Mouse (Mus musculus) liver, embryonic 14.5 days (tissue): Measurements from ENCODE around the gene Adam15.

Experiments used
- CTCF ChIP-seq: IDR thresholded peaks from 2 replicates; pipeline ENCODE4 v1.5.1; 2016; ENCODE audit warnings: antibody characterized with exemption, low read depth, control low read depth
- EP300 ChIP-seq: IDR thresholded peaks from 2 replicates; pipeline ENCODE4 v1.6.1; 2016; ENCODE audit warnings: antibody characterized with exemption, low read depth

DNA sequence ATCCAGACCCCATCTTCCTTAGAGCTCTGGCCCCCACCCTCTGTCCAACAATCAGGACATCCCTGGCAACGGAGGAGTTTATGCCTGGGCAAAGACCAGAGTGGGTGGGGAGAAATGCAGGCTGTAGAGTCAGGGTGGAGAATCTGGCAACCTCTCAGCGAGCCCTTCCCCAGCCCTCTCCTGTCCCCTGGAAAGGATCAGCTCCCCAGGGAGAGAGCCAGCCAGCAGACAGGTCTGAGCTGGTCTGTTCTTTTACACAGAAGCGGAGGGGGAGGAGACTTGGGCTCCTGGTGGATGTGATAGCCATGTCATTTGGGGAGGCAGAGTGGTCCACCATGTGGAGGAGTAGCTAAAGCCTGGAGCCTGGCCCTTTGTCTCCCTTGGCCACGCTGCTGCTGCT is 21.2 kb downstream of the Adam15 start:
- TF ChIP-seq CTCF (no peak), EP300 (no peak)
